Mouse (Mus musculus) heart, postnatal 14 days (tissue): ENCODE measurements around the gene Txndc2. TPM values are rescaled to one million over a fixed set of nuclear protein-coding genes. Genes with fewer than 3 reads are reported as not detected.

Source experiments
- DNase-seq, 2 experiments: peaks; one replicate each; pipeline ENCODE4 v3.0.0; 2021 to 2022
- intact Hi-C: fragments of 180-260 bp; cut with DNase I; formaldehyde crosslinking; loops from one replicate; pipeline ENCODE4 v1.15.1; 2025
- long read RNA-seq, 2 experiments: library from polyadenylated mRNA; stranded (forward); transcript quantifications; one replicate each; pipeline ENCODE4 v2.0.0; 2021
- total RNA-seq, 2 experiments: library from RNA; stranded (reverse); gene quantifications; 2 replicates each; pipeline ENCODE4 v1.2.3; 2021

The Txndc2 gene
- total RNA-seq, result under 1 TPM in 1 of 2 experiments, not detected in 1; 0.19 TPM
- long read RNA-seq, experiment 1, result 0 reads
- long read RNA-seq, experiment 2, result 0 reads

DNA sequence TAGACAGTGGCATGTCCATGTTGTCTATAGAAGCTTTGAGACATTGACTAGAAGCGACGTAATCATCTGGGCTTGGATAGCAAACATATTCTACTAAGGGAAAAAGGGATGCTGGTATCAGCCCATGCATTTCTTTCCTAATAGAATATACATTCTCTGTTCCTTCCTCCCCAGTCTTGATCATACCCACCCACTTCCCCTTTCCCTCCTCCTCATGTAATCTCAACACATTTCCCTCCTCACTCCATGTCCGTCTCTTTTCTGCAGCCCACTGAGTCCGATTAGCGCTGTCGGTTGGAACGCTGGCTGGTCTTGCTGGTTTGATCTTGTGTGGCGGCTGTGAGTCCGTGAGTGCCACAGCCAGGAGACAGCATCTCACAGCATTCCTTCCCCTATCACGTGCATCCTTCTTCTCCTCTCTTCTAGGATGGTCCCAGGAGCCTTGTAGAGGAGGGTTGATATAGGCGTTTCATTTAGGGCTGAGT, at the start of gene Txndc2:
Gene Txndc2 (minus strand): TSS at position 435 of the 485 bp plus-strand sequence.
- intact Hi-C loops, result no loop called here
- no peak for DNase-seq

DNA sequence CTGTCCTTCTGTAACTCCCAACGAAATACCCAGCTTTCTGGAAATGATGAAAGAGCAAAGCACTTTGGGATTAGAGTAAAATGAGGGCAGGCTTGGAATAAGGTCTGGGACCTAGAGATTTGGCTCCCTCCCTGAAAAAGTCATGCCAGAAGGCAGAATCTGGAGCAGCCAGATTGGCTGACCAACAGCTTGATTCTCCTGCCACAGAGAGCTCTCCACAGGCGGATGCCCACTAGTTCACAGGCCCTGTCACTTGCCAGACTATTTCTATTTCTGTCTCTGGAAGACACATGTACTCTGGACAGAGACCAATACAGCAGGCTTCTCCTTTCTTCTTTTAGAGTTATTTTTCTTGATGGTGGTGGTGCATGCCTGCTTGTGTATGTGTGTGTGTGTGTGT, 41.8 kb upstream of the Txndc2 start:
- intact Hi-C loops, result no loop called here
- peak in 1 of 2 experiments; percentile 63 for DNase-seq

DNA sequence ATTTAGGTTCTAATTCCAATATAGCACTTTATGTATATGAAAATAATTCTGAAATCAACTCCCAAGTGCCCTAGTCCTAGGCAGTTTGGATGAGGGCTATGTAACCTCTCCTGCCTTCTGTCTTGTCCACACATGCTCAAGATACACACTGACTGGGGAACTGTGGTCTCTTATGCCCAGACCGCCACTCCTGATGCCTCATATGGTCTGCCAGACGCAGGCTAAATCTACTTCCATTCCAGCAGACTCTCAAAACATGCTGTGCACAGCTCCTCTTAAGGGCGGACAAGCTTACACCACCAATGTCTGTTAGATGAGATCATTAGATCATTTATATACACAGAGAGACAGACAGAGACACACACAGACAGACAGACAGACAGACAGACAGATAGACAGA, 41.3 kb upstream of the Txndc2 start:
- intact Hi-C loops, result no loop called here
- no peak for DNase-seq

DNA sequence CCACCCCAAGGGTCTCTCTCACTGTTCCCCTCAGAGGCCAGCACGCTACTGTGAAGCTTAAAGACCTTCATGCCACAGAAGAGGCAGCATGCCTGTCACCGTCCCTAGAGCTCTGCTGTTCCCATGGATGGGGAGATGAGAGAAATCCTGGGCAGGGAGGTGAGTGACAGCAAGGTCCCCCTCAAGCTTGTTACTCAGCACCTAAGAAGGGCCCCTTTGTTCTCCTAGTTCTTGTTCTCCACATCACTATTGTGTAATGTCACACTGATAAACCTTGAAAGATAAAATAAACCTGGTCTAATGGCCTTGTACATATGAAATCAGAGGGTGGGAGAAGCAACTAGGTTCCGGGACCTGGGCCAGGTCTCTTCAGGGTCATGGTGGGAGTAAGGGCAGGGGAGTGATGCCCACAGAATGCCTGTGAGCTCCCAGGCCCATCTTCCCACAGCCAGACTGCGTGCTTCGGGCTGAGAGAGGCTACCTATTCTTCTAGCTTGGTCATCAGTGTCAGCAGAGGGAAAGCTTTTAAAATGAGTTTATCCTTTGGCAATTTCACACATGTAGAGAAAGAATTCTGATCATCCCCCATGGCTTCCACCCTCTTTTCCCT, 40.2 kb upstream of the Txndc2 start:
- no peak for DNase-seq
- intact Hi-C loops, result no loop called here

DNA sequence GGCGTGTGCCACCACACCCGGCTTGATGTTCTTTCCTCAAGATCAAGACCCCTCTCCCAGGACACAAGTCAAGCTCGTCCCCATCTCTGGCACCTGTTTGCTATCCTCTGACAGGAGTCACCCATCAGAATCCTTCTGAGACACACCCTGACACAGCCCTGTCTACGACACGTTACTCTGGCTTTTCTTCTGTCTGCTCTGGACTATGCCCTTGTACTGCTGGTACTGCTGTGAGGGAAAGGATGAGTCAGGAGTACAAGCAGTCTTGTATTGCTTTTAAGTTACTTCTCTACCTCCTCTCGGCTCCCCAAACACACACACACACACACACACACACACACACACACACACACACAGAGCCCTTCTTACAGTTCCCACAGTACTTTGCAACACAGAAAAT, 39.5 kb upstream of the Txndc2 start:
- no peak for DNase-seq
- intact Hi-C loops, result no loop called here

DNA sequence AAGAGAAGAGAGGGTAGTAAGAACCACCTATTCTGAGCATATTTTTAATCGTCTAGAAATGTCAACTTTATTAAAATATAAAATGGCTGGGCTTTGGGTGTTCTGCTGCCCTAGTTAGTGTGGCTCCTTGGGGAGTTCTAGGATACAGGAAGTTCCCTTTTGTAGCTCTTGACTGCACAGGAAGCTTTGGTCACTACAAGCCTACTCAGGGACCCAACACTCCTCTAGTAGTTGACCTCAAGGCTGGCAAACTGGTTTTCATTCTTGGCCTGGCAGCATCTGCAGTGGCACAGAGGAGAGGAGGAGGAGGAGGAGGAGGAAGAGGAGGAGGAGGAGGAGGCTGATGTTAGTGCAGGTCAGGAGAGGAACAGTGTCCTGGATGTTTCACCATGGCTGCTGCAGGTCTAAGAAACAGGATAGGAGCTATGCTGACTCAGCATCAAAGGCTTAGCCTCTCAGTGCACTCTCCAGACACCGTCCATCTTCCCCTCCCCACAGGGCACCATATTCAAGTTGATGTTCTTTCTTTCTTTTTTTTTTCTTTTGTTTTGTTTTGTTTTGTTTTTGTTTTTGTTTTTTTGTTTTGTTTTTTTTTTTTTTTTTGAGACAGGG, 38.9 kb upstream of the Txndc2 start:
- DNase-seq, result no peak
- intact Hi-C loops, result no loop called here

DNA sequence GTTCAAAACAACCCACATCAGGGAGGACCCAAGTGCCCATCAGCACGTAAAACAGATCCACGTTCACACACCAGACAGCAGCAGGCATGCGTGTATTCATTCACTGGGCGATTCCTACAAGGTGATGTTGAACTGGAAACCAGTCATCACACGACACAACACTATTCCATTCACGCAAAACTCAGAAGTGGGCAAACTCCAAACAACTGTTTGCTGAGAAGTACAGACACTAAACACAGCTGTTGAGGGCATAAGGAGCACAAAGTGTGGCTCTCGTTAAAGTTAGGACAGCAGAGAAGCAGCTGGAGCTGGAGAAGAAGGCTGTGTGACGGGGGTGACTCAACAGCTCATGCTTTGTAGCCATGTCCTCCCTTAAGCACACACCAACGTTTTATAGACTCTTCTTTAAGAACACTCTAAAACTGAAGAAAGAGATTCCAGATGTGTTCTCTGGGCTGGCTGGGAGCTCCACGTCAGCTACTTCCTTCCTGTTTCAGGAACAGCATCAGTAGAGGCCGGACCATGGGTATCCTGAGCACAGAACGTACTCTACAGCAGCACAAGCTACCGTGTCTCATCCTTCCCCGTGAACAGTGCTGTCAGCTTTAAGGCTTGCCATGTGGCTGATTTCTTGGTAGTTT, 38.0 kb upstream of the Txndc2 start:
- intact Hi-C loops, result no loop called here
- peak; percentile 19 to 48 for DNase-seq

DNA sequence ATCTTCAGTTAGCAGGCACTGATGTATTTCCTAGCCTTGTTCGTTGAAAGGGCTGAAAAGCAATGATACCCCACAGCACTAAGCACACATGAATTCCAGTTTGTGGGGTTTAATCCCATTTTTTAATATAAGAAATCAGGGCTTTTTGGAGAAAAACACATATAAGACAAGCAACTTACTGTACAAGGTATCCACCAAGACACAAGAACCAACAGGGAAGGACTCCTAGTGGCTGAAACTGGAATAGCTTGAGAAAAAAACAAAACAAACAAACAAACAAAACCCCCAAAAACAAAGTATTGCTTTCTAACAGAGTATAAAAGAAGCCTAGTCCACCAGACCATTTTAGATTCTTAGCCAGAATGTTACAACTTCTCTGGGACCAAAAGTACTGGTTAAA, 35.8 kb upstream of the Txndc2 start:
- intact Hi-C loops, result loop anchor here (2.0 kb wide), 1 partner anchor 63 kb away; no protein-coding TSS in a partner anchor
- no peak for DNase-seq

DNA sequence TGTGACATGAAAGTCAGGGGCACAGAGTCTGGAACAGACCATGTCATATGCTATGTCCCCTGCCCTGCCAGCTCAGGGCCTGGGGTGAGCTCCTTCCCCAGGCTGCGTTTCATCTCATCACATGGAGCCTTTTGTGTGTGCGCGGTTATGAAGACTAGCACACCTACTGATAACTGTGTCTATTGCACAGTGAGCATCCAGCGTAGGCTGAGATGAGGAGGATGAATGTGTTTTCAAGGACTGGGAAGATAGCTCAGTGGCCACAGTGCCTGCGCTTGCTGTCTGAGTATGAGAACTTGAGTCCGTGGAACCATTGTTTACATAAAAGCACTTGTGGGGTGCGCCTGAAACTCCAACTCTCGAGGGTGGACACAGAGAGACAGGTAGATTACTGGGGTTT, 34.6 kb upstream of the Txndc2 start:
- intact Hi-C loops, result loop anchor here (2.0 kb wide), 1 partner anchor 62 kb away; no protein-coding TSS in a partner anchor
- no peak for DNase-seq

DNA sequence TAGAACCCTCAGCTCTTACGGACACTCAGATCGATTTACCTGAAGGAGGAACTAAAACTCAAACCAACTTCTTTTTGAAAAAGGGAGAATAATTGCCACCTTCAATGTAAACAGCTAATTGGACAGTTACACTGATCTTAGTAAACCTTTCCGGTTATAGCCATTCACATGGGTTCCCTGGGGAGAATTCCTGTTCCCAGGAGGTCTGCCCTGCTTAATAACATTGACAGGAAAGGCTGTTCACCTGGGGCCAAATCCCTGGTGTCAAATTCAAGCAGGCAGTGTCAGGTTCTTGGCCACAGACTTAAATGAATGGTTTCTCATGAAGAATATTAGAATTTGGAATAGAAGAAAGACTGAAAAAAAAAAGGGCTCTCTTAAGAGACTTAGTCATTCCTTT, 34.0 kb upstream of the Txndc2 start:
- intact Hi-C loops, result loop anchor here (2.0 kb wide), 1 partner anchor 61 kb away; no protein-coding TSS in a partner anchor
- DNase-seq, result no peak

DNA sequence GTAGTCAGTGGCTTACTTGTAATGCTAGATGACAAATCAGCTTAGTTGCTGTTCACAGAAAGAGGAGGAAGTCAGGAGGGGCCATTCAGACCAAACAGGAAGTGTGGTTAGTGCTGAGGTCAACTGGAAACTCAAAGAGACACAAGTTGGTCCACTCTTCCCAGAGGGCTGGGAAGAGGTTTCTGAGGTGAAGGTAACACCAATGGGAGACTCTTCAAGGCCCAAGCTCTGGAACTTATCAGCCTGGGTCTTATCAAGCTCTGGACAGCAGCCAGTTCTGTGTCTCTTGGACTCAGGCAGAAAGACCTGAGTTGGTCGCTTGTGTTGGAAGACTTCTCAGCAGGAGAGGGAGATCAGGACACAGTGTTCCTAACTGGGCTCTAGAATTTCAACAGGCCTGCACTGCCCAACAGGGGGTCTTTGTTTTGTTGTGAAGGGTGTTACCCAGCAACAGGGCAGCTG, 32.8 kb upstream of the Txndc2 start:
- peak; percentile 10 to 32 for DNase-seq
- intact Hi-C loops, result no loop called here

DNA sequence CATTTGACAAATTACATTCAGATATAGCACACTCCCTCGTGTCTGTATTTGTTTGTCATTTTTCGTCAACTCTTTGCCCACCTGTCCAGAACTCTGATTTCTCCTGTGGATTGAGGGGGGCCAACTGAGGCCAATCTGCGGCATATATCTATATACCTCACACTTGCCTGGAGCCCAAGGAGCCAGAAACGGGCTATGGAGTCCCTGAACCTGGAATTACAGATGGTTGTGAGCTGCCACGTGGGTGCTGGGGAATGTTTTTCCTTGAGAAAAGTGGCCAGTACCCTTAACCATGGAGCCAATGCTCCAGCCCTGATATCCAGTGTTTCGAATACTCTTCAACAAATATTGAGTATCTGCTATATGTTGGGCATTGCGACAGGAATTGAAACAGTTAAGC, 31.0 kb upstream of the Txndc2 start:
- intact Hi-C loops, result no loop called here
- DNase-seq, result no peak

DNA sequence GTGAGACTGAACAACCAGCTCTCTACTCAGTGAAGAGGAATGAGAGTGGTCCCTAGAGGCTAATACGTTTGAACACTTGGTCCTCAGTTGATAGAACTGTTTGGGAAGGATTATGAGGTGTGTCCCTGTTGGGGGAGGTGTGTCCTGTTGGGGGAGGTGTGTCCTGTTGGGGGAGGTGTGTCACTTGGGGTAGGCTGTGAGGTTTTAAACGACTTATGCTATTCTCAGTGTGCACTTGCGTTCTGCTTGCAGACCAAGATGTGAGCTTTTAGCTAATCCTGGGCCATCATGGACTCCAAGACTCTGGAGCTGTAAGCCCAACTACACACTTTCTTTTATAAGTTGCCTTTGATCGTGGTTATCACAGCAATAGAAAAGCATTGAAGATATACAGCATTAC, 27.1 kb upstream of the Txndc2 start:
- no peak for DNase-seq
- intact Hi-C loops, result no loop called here

DNA sequence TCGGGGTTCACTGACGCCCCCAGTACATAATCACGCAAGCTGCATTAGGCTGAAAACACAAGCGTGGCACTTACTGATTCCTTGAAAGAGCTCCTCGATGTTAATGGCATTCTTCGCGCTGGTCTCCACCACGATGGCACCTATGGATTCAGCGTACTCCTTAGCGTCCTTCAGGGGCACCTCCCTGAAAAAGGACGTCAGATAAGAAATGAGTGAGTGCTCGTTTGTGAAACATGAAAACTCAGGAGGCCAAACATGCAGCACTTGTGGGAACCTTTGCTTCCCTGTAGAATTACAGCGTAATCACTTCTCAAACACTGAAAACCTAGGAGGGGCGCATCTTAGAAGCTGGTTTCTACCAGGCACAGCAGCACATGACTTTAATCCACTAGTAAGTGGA, 25.8 kb upstream of the Txndc2 start:
- DNase-seq, result no peak

DNA sequence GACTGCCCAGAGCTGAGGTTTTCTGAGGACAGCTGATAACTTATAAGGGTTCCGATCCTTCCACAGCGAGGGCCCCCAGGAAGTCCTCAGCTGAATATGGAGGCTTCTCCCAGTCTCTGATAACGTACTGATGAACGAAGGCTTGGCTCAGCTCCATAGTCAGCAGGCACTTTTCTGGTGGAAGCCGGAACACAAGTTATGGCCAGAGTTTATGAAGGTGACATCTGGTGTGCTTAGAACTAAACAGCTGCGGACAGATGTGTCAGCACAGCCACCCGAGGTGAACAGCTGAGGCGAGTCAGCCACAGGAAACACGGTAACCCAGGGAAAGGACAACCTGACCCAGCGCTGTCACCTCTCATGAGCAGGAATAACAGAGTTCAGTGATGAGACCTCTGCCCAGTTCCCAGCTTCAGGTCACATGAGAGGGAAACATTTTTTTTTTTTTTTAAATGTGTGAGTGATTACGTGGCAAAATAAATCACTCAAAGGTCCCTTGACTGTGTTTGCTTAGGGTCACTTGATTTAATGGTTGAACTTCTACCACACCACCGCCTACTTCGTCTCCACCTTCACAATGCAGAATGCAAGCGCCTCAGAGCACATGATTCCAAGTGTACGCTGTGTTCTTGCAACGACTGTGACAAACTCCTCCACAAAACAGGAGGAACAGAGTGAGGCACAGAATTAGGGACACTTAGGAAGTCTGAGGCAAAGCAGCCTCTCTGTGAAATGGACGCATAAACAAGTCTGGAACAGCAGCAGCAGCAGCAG, 24.6 kb upstream of the Txndc2 start:
- DNase-seq, result peak; percentile 44 to 70
- intact Hi-C loops, result no loop called here

More for the DNA sequence above, 25.8 kb upstream of the Txndc2 start:
- intact Hi-C loops, result no loop called here

DNA sequence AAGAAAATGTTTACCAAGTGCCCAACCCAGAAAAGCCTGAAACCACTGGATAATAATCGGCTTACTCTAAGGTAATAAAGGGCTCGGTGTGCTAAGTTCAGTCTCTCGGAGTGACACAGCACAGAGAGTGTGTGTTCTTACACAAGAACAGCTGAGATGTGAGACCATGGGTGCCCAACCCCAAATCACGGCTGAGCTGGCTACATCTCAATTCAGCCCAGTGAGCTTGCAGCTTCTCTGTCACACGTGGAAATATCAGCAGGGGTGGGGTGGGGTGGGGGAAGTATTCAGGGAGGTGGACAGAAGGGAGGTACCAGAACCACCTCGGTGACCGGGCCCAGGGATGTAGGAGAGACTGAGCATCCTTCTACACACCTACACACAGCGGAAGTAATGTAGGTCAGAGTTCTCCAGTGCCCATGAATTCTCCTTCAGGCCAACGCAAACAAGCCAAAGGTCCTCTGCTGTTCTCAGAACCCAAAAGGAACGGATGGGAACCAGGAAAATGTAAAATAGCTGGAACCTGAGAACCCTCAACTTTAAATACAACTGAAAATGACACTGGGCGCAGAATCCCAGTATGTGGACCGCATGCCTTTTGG, 23.9 kb upstream of the Txndc2 start:
- DNase-seq, result no peak
- intact Hi-C loops, result no loop called here

DNA sequence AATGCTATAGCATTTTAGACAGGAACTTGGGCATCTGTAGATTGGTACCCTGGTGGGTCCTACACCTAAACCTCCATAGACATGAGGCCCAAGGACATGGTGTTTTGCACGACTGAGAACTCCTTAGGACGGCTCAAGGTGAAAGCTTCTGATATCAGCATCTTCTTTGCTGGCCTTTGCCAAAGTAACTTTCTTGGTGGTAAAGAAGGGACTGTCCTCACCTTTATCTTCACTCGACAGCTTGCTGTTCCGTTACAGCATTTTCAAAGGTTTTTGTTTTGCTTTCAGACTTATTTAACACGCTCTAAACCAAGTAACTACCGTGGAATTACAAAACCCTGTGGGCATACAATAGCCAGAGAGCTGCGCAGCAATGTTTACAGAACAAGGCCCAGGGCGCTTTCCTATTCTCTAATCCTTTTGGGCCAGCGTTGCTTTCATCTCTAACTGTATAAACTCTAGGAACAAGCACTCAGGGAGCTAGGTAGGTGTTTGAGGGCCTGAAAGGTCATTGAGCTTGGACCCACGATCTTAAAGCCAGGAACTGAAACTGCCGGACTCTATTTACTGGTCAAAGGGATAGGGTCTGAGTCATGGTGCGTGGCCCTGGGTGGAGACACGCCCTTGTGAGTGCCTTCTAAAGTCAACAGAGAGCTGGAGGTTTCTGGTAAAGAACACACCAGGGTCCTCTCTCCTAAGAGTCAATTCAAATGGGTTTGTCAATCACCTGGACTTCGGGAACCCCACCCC, 21.5 kb upstream of the Txndc2 start:
- intact Hi-C loops, result no loop called here
- no peak for DNase-seq

DNA sequence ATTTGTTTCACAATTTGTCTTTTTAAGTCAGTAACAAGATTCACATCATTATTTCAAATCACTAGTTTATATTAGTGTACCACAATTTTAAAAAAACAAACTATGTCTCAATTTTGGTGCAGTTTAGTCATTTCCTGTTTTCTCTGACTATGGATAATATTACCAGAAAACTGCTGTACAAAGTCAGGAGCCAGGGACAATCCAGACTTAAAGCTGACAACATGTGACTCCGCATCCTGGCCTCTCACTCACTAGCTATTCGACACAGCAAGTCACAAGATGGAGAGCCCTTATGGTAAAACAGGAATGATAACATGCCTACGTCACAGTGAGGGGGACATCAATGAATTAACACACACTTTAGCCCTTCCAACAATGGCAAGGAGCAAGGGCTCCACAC, 20.7 kb upstream of the Txndc2 start:
- no peak for DNase-seq
- intact Hi-C loops, result no loop called here

DNA sequence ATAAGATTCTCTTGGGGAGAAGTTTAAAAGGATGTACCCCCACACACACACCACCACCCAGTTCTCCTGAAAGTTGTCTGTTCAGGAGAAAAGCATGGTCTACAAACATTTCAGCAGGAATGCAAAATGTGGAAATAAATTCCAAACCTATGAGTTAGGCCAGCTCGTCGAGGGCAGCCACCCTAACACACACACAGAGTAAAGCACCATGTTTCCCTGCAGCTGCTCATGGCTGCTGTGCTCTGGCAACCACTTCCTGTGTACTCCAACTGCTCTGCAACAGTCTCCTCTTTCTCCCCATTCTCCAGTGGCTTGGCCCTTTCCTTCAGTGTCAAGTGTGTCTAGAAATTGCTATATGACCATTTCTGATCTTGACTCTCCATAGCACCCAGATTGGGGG, 16.4 kb upstream of the Txndc2 start:
- DNase-seq, result no peak
- intact Hi-C loops, result no loop called here

DNA sequence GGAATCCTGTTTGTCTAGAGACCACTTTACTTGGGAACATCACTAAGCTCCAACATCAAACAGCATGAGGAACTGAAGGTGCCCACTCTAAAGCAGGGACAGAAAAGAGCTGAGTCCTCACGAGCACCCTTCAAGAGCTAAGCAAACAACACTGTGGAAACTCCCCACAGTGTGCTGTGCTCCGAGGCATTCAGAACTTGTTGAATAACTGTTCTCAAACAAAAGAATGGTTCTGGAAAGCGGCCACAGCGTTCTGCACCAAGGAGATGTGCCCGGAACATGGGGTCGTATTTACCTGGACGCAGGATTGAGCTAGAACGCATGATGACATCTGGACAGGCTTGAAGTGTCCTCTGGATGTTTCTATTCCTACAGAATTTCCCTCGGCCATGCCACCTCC, 16.0 kb upstream of the Txndc2 start:
- no peak for DNase-seq
- intact Hi-C loops, result no loop called here
